ENCODE assay signal across 8 mouse cellular contexts in genomic region chr6:83350172-83350571, GRCm38 (mm10). TPM values are rescaled to one million over a fixed set of nuclear protein-coding genes. Genes with fewer than 3 reads are reported as not detected.
DNase-seq lines count a peak whose midpoint lies in the region; ATAC-seq lines count a peak whose summit lies in the region.

No protein-coding gene starts in this region.

- peak overlapping the region; percentile 78 for H3K4me3 ChIP-seq in kidney, embryonic 16.5 days (ENCODE audit: low read length)
- peak overlapping the region; percentile 84 for H3K4me3 ChIP-seq in hindbrain, embryonic 13.5 days
- peak overlapping the region; percentile 72 for H3K4me3 ChIP-seq in midbrain, embryonic 14.5 days (replicated peaks; ENCODE audit: low read depth, low read length)

- H3K4me2 ChIP-seq in kidney, embryonic 16.5 days (replicated peaks; ENCODE audit: low read depth, low read length) = peak overlapping the region; percentile 80
- peak overlapping the region; percentile 92 for H3K4me2 ChIP-seq in hindbrain, embryonic 13.5 days
- H3K4me2 ChIP-seq in midbrain, embryonic 14.5 days (ENCODE audit: low read length) = peak overlapping the region; percentile 81

- no peak for ATAC-seq in kidney, embryonic 16.5 days (ENCODE audit: low FRiP score, low TSS enrichment)
- no peak for ATAC-seq in hindbrain, embryonic 13.5 days (ENCODE audit: low FRiP score)
- no peak for ATAC-seq in midbrain, embryonic 14.5 days (ENCODE audit: low FRiP score, low TSS enrichment)

- peaks cover 15% of the 10 kb centered on the region; the same call in 1 of the 2 replicates for H3K36me3 ChIP-seq in kidney, embryonic 16.5 days (ENCODE audit: insufficient read depth, low read length)
- peaks cover 32% of the 10 kb centered on the region for H3K36me3 ChIP-seq in hindbrain, embryonic 13.5 days
- H3K36me3 ChIP-seq in midbrain, embryonic 14.5 days (ENCODE audit: control insufficient read depth, insufficient read depth, low read length) = peaks cover 15% of the 10 kb centered on the region

- no peaks in the 10 kb centered on the region for H3K9me3 ChIP-seq in kidney, embryonic 16.5 days (ENCODE audit: low read length)
- no peaks in the 10 kb centered on the region for H3K9me3 ChIP-seq in hindbrain, embryonic 13.5 days
- no peaks in the 10 kb centered on the region for H3K9me3 ChIP-seq in midbrain, embryonic 14.5 days (ENCODE audit: control insufficient read depth, low read length)

- peak overlapping the region; percentile 93 for H3K9ac ChIP-seq in kidney, embryonic 16.5 days (replicated peaks; ENCODE audit: low read length)
- H3K9ac ChIP-seq in hindbrain, embryonic 13.5 days = peak overlapping the region; percentile 96
- peak overlapping the region; percentile 91 for H3K9ac ChIP-seq in midbrain, embryonic 14.5 days (replicated peaks; ENCODE audit: low read length)

- DNase-seq in kidney, adult 8-10 months = no peak
- peak; percentile 32 for DNase-seq in c-Kit-negative CD71-positive TER-119-positive erythroid progenitor cells, embryonic 14.5 days (ENCODE audit: low read depth, low spot score)
- no peak for DNase-seq in midbrain, embryonic 14.5 days
- no peak for DNase-seq in right cerebral cortex, postnatal 4 days
- DNase-seq in retina, embryonic 14.5 days (ENCODE audit: low spot score) = no peak
- no peak for DNase-seq in testis, postnatal 10 days (ENCODE audit: low spot score)

- H3K4me1 ChIP-seq in kidney, embryonic 16.5 days (ENCODE audit: insufficient read depth, low read length) = peaks cover 13% of the 10 kb centered on the region
- peaks cover 24% of the 10 kb centered on the region for H3K4me1 ChIP-seq in hindbrain, embryonic 13.5 days (replicated peaks)
- H3K4me1 ChIP-seq in midbrain, embryonic 14.5 days (ENCODE audit: control insufficient read depth, insufficient read depth, low read length) = peaks cover 9% of the 10 kb centered on the region; the same call in 1 of the 2 replicates

- WGBS in kidney, embryonic 16.5 days = 85% methylated on average over 7 of the region's 7 CpGs
- 88% methylated on average over 7 of the region's 7 CpGs for WGBS in hindbrain, embryonic 13.5 days
- 89% methylated on average over 7 of the region's 7 CpGs for WGBS in midbrain, embryonic 14.5 days

- H3K27me3 ChIP-seq in kidney, embryonic 16.5 days (ENCODE audit: insufficient read depth, low read length) = no peaks in the 10 kb centered on the region
- H3K27me3 ChIP-seq in hindbrain, embryonic 13.5 days = no peaks in the 10 kb centered on the region
- no peaks in the 10 kb centered on the region for H3K27me3 ChIP-seq in midbrain, embryonic 14.5 days (ENCODE audit: control insufficient read depth, insufficient read depth, low read length)

- no peak overlapping the region for H3K27ac ChIP-seq in kidney, embryonic 16.5 days (ENCODE audit: low read length)
- H3K27ac ChIP-seq in hindbrain, embryonic 13.5 days = no peak overlapping the region
- H3K27ac ChIP-seq in midbrain, embryonic 14.5 days (replicated peaks; ENCODE audit: low read depth, low read length) = no peak overlapping the region

RNA-seq across cellular contexts. Expression of gene Bola3, which starts 1.2 kb away (rescaled TPM):
- polyA plus RNA-seq in kidney, embryonic 16.5 days (2015; fragmentation: Nextera tagmentation; extraction: Ambion mirVana) = 136 and 142 TPM in 2 replicates
- 62.2 and 68.7 TPM in 2 replicates for polyA plus RNA-seq in hindbrain, embryonic 13.5 days (2015; fragmentation: Nextera tagmentation; extraction: Ambion mirVana)
- polyA plus RNA-seq in midbrain, embryonic 14.5 days (2014; fragmentation: Nextera tagmentation; extraction: Ambion mirVana) = 54.5 and 61.1 TPM in 2 replicates

RNA-seq across cellular contexts. Expression of gene Mob1a, which starts 24.4 kb away (rescaled TPM):
- 70.0 and 73.8 TPM in 2 replicates for polyA plus RNA-seq in kidney, embryonic 16.5 days (2015; fragmentation: Nextera tagmentation; extraction: Ambion mirVana)
- 27.3 and 27.6 TPM in 2 replicates for polyA plus RNA-seq in hindbrain, embryonic 13.5 days (2015; fragmentation: Nextera tagmentation; extraction: Ambion mirVana)
- polyA plus RNA-seq in midbrain, embryonic 14.5 days (2014; fragmentation: Nextera tagmentation; extraction: Ambion mirVana) = 14.7 and 32.5 TPM in 2 replicates

RNA-seq across cellular contexts. Expression of gene Mthfd2, which starts 24.5 kb away (rescaled TPM):
- 38.5 and 40.5 TPM in 2 replicates for polyA plus RNA-seq in kidney, embryonic 16.5 days (2015; fragmentation: Nextera tagmentation; extraction: Ambion mirVana)
- polyA plus RNA-seq in hindbrain, embryonic 13.5 days (2015; fragmentation: Nextera tagmentation; extraction: Ambion mirVana) = 23.8 and 26.3 TPM in 2 replicates
- 27.0 and 31.3 TPM in 2 replicates for polyA plus RNA-seq in midbrain, embryonic 14.5 days (2014; fragmentation: Nextera tagmentation; extraction: Ambion mirVana)
